Mouse (Mus musculus) cortical plate, adult 2 months (tissue): ENCODE data around the gene Asb14.

Experiments used
- CTCF ChIP-seq: fragments of 200-500 bp; IDR thresholded peaks from 2 replicates; pipeline ENCODE4 v1.5.1; 2011; ENCODE audit warnings: mild to moderate bottlenecking, control low read depth, low read length; ENCODE audit not compliant: insufficient read depth; ENCODE audit errors: extremely low read depth
- POLR2A ChIP-seq: fragments of 200-500 bp; IDR thresholded peaks from 2 replicates; pipeline ENCODE4 v1.6.1; 2011; ENCODE audit warnings: mild to moderate bottlenecking, low read length, control low read depth; ENCODE audit not compliant: insufficient read depth; ENCODE audit errors: extremely low read depth

DNA sequence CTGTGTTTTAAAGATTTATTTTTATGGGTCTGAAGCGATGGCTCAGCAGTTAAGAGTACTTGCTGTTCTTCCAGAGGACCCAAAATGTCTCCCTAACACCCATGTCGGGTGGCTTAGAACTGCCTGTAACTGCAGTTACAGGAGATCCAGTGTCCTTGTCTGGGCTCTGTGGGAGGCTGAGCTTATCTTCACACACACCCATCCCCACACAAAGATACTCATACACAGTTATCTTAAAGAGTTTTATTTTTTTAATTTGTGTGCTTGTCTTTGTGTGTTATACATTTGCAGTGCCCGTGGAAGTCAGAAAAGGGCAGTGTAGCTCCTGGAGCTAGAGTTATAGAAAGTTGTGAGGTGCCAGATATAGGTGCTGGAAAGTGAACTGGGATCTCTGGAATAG, 3.6 kb upstream of the Asb14 start:
- TF ChIP-seq POLR2A (no peak), CTCF (no peak)
